ENCODE assay signal across 9 mouse cellular contexts in genomic region chr7:145221841-145222689, GRCm38 (mm10). TPM values are rescaled to one million over a fixed set of nuclear protein-coding genes. Genes with fewer than 3 reads are reported as not detected.
DNase-seq lines count a peak whose midpoint lies in the region; ATAC-seq and TF ChIP-seq lines count a peak whose summit lies in the region.
"Had no signal": no experiment of that assay in that cellular context is flagged by ENCODE, and none has a peak within 500 bp of the region (broad histone marks: within the 10 kb centered on the region; RNA-seq: fewer than 3 reads in every experiment).

No protein-coding gene starts in this region.

- TF ChIP-seq CTCF in liver, embryonic 14.5 days (IDR thresholded peaks at IDR 0.05; ENCODE audit: low read depth), result peak; percentile 60
- TF ChIP-seq CTCF in stomach, postnatal 0 days (IDR thresholded peaks at IDR 0.05; ENCODE audit: low read depth), result peak; percentile 69

- no peak overlapping the region for H3K27ac ChIP-seq in neural tube, embryonic 15.5 days (replicated peaks)
- no peak overlapping the region for H3K27ac ChIP-seq in liver, embryonic 14.5 days
- peak overlapping the region; percentile 87 for H3K27ac ChIP-seq in stomach, postnatal 0 days (replicated peaks)
- H3K27ac ChIP-seq: neural tube, embryonic 12.5 days had no signal

- no peaks in the 10 kb centered on the region for H3K36me3 ChIP-seq in neural tube, embryonic 15.5 days
- H3K36me3 ChIP-seq in liver, embryonic 14.5 days (replicated peaks; ENCODE audit: control insufficient read depth, insufficient read depth, low read depth), result no peaks in the 10 kb centered on the region
- no peaks in the 10 kb centered on the region for H3K36me3 ChIP-seq in stomach, postnatal 0 days (ENCODE audit: control insufficient read depth, insufficient read depth, low read length)
- H3K36me3 ChIP-seq: neural tube, embryonic 12.5 days had no signal

- no peak for TF ChIP-seq EP300 in liver, embryonic 14.5 days (IDR thresholded peaks at IDR 0.05; ENCODE audit: low read depth)
- peak; percentile 69 for TF ChIP-seq EP300 in stomach, postnatal 0 days (optimal IDR thresholded peaks at IDR 0.05)

- intact Hi-C loops in gastrocnemius, postnatal 14 days (cut with DNase I; ENCODE audit: low total_unique reads), result no loop called here

- no peak overlapping the region for H3K4me3 ChIP-seq in neural tube, embryonic 15.5 days (replicated peaks)
- H3K4me3 ChIP-seq in liver, embryonic 14.5 days (ENCODE audit: insufficient read depth in 1 of 2, low read depth in 2 of 2, low read length in 2 of 2), result no peak overlapping the region
- no peak overlapping the region for H3K4me3 ChIP-seq in stomach, postnatal 0 days (ENCODE audit: low read depth, low read length)
- H3K4me3 ChIP-seq: neural tube, embryonic 12.5 days had no signal

- WGBS in neural tube, embryonic 15.5 days, result 57% methylated on average over 2 of the region's 2 CpGs
- WGBS in liver, embryonic 14.5 days (ENCODE audit: insufficient replicate concordance), result 28% methylated on average over 2 of the region's 2 CpGs
- WGBS in stomach, postnatal 0 days, result 0% methylated on average over 2 of the region's 2 CpGs

- H3K4me2 ChIP-seq in neural tube, embryonic 15.5 days, result no peak overlapping the region
- H3K4me2 ChIP-seq in liver, embryonic 14.5 days (ENCODE audit: low read depth), result no peak overlapping the region
- no peak overlapping the region for H3K4me2 ChIP-seq in stomach, postnatal 0 days (replicated peaks; ENCODE audit: low read depth)
- H3K4me2 ChIP-seq: neural tube, embryonic 12.5 days had no signal

- ATAC-seq in neural tube, embryonic 15.5 days (ENCODE audit: low FRiP score), result no peak
- ATAC-seq in liver, embryonic 14.5 days (ENCODE audit: insufficient read depth), result peak; percentile 18; the same call in 1 of the 2 replicates
- ATAC-seq in stomach, postnatal 0 days (ENCODE audit: low FRiP score, low TSS enrichment), result peak; percentile 92

- no peaks in the 10 kb centered on the region for H3K9me3 ChIP-seq in neural tube, embryonic 15.5 days (replicated peaks)
- no peaks in the 10 kb centered on the region for H3K9me3 ChIP-seq in liver, embryonic 14.5 days (ENCODE audit: control insufficient read depth, low read length)
- no peaks in the 10 kb centered on the region for H3K9me3 ChIP-seq in stomach, postnatal 0 days (ENCODE audit: control insufficient read depth, low read length)
- H3K9me3 ChIP-seq: neural tube, embryonic 12.5 days had no signal

- no peak overlapping the region for H3K9ac ChIP-seq in neural tube, embryonic 15.5 days (replicated peaks)
- H3K9ac ChIP-seq in liver, embryonic 14.5 days (replicated peaks), result no peak overlapping the region
- H3K9ac ChIP-seq in stomach, postnatal 0 days (ENCODE audit: low read length), result 0 out of 2 replicates have a peak overlapping the region, but pooled peaks have one; percentile 8
- H3K9ac ChIP-seq: neural tube, embryonic 12.5 days had no signal

- no peaks in the 10 kb centered on the region for H3K4me1 ChIP-seq in neural tube, embryonic 15.5 days
- no peaks in the 10 kb centered on the region for H3K4me1 ChIP-seq in liver, embryonic 14.5 days (replicated peaks; ENCODE audit: control insufficient read depth in 2 of 2, insufficient read depth in 2 of 2, low read length in 1 of 2)
- peaks cover 7% of the 10 kb centered on the region for H3K4me1 ChIP-seq in stomach, postnatal 0 days (replicated peaks; ENCODE audit: control insufficient read depth, insufficient read depth)

- H3K27me3 ChIP-seq in neural tube, embryonic 15.5 days (replicated peaks), result no peaks in the 10 kb centered on the region
- no peaks in the 10 kb centered on the region for H3K27me3 ChIP-seq in liver, embryonic 14.5 days (ENCODE audit: control insufficient read depth, insufficient read depth, low read length)
- H3K27me3 ChIP-seq in stomach, postnatal 0 days (ENCODE audit: control insufficient read depth, insufficient read depth, low read length), result no peaks in the 10 kb centered on the region
- H3K27me3 ChIP-seq: neural tube, embryonic 12.5 days had no signal

- peak; percentile 26 for DNase-seq in neural tube, embryonic 10.5 days (ENCODE audit: extremely low spot score, low spot score)
- peak; percentile 70 for DNase-seq in adrenal gland, postnatal 14 days
- DNase-seq in gastrocnemius, postnatal 14 days, result peak; percentile 57
- DNase-seq in kidney, adult 11 months, result peak; percentile 80
- no peak for DNase-seq in liver, embryonic 14.5 days (ENCODE audit: low read depth in 3 of 3, low spot score in 3 of 3)
- DNase-seq in stomach, postnatal 0 days (ENCODE audit: low spot score), result peak; percentile 78
- no peak for DNase-seq in natural killer cell, adult 2 months (ENCODE audit: low spot score in 2 of 2)

RNA-seq across cellular contexts. Expression of gene 1810010D01Rik, which starts 14.1 kb away (rescaled TPM):
- 0.59 TPM in 1 of 2 replicates, not detected in the other for polyA plus RNA-seq in neural tube, embryonic 15.5 days (2015; fragmentation: Nextera tagmentation; extraction: Ambion mirVana)
- not detected in 2 replicates for total RNA-seq in adrenal gland, postnatal 14 days (2021)
- under 1 TPM in 1 of 2 experiments, not detected in 1; 0.35 TPM for total RNA-seq in gastrocnemius, postnatal 14 days (2021)
- polyA plus RNA-seq in liver, embryonic 14.5 days (2012; rRNA removed), result 0.11 and 0.23 TPM in 2 replicates
- 0.27 TPM in 1 of 2 replicates, not detected in the other for polyA plus RNA-seq in liver, embryonic 14.5 days (2014; fragmentation: Nextera tagmentation; extraction: Ambion mirVana)
- polyA plus RNA-seq in stomach, postnatal 0 days (2015; fragmentation: Nextera tagmentation; extraction: Ambion mirVana), result 111 and 135 TPM in 2 replicates

Comparison
In these comparisons a context has a peak if more than half of its experiments do, and no peak if none do; other contexts are left out.
1. DNase-seq: peak in neural tube, embryonic 10.5 days (single experiment), adrenal gland, postnatal 14 days (single experiment), gastrocnemius, postnatal 14 days (single experiment), kidney, adult 11 months (single experiment) and stomach, postnatal 0 days (single experiment); none in liver, embryonic 14.5 days (0 of 3) and natural killer cell, adult 2 months (0 of 2).
2. RNA of gene 1810010D01Rik, which starts 14.1 kb away (polyA plus RNA-seq): 111 to 135 TPM in stomach, postnatal 0 days; 0.11 to 0.27 TPM in liver, embryonic 14.5 days and 0.59 TPM in neural tube, embryonic 15.5 days; every median in the first group is over 10 times any median in the second.